Mouse (Mus musculus) liver, embryonic 14.5 days (tissue): Measurements from ENCODE around the gene Pvr.

ENCODE experiments used
- CTCF ChIP-seq: IDR thresholded peaks from 2 replicates; pipeline ENCODE4 v1.5.1; 2016; ENCODE audit warnings: antibody characterized with exemption, low read depth, control low read depth
- EP300 ChIP-seq: IDR thresholded peaks from 2 replicates; pipeline ENCODE4 v1.6.1; 2016; ENCODE audit warnings: antibody characterized with exemption, low read depth

- TF ChIP-seq CTCF (no peak), EP300 (no peak)
Observed at GRCm38 (mm10) chr7:19856283-19856682, 64.7 kb downstream of the Pvr start.
